Mouse (Mus musculus): ENCODE measurements around the gene Trmo. TPM values are rescaled to one million over a fixed set of nuclear protein-coding genes. Genes with fewer than 3 reads are reported as not detected.

Trmo gene
- polyA plus RNA-seq, 1 experiment: 5.5 TPM

GRCm38 (mm10) chr4:46344288-46344687 lies 44.9 kb downstream of the Trmo start:
- WGBS: 1% methylated on average over 51 of the region's 51 CpGs
- TF ChIP-seq POLR2A (IDR thresholded peaks at IDR 0.05; ENCODE audit: borderline replicate concordance, extremely low read depth, low read depth, low read length): no peak
- no peak for TF ChIP-seq CTCF (IDR thresholded peaks at IDR 0.05; ENCODE audit: insufficient read depth, low read length)
- H3K4me3 ChIP-seq (replicated peaks; ENCODE audit: extremely low read depth, low read depth, low read length): peak overlapping the region; percentile 22
- H3K4me1 ChIP-seq (ENCODE audit: control insufficient read depth, insufficient read depth, low read length): peaks cover 3% of the 10 kb centered on the region
- DNase-seq: no peak

- Histone ChIP-seq H3K4me1 (ENCODE audit: control insufficient read depth, insufficient read depth, low read length) (peaks cover 3% of the 10 kb centered on the region), H3K4me3 (replicated peaks; ENCODE audit: extremely low read depth, low read depth, low read length) (peak within 1 kb of the TSS; percentile 22)
- TF ChIP-seq CTCF (IDR thresholded peaks at IDR 0.05; ENCODE audit: insufficient read depth, low read length) (no peak), POLR2A (IDR thresholded peaks at IDR 0.05; ENCODE audit: borderline replicate concordance, extremely low read depth, low read depth, low read length) (no peak)
- DNase-seq: no peak
- WGBS: 5% methylated on average over 62 of the region's 70 CpGs
Observed at GRCm38 (mm10) chr4:46343596-46344260, 45.5 kb downstream of the Trmo start, which contains the start of gene Foxe1. Foxe1 (plus strand) TSS chr4:46343609.

- H3K4me3 ChIP-seq (replicated peaks; ENCODE audit: extremely low read depth, low read depth, low read length): no peak overlapping the region
- TF ChIP-seq POLR2A (IDR thresholded peaks at IDR 0.05; ENCODE audit: borderline replicate concordance, extremely low read depth, low read depth, low read length): no peak
- no peak for TF ChIP-seq CTCF (IDR thresholded peaks at IDR 0.05; ENCODE audit: insufficient read depth, low read length)
- DNase-seq: no peak
- 3% methylated on average over 28 of the region's 28 CpGs for WGBS
- peaks cover 3% of the 10 kb centered on the region for H3K4me1 ChIP-seq (ENCODE audit: control insufficient read depth, insufficient read depth, low read length)
Observed at GRCm38 (mm10) chr4:46342711-46343286, 46.4 kb downstream of the Trmo start.

- Histone ChIP-seq H3K4me1 (ENCODE audit: control insufficient read depth, insufficient read depth, low read length) (peaks cover 3% of the 10 kb centered on the region), H3K4me3 (replicated peaks; ENCODE audit: extremely low read depth, low read depth, low read length) (no peak overlapping the region)
- 21% methylated on average over 22 of the region's 22 CpGs for WGBS
- DNase-seq: no peak
- TF ChIP-seq POLR2A (IDR thresholded peaks at IDR 0.05; ENCODE audit: borderline replicate concordance, extremely low read depth, low read depth, low read length): no peak
- TF ChIP-seq CTCF (IDR thresholded peaks at IDR 0.05; ENCODE audit: insufficient read depth, low read length): no peak
Observed at GRCm38 (mm10) chr4:46341831-46342680, 47.2 kb downstream of the Trmo start.

GRCm38 (mm10) chr4:46339584-46339983 lies 49.7 kb downstream of the Trmo start:
- Histone ChIP-seq H3K4me3 (replicated peaks; ENCODE audit: extremely low read depth, low read depth, low read length) (no peak overlapping the region), H3K4me1 (ENCODE audit: control insufficient read depth, insufficient read depth, low read length) (peaks cover 3% of the 10 kb centered on the region)
- WGBS: 3% methylated on average over 26 of the region's 26 CpGs
- DNase-seq: no peak
- TF ChIP-seq CTCF (IDR thresholded peaks at IDR 0.05; ENCODE audit: insufficient read depth, low read length) (no peak), POLR2A (IDR thresholded peaks at IDR 0.05; ENCODE audit: borderline replicate concordance, extremely low read depth, low read depth, low read length) (no peak)

- no peak for TF ChIP-seq POLR2A (IDR thresholded peaks at IDR 0.05; ENCODE audit: borderline replicate concordance, extremely low read depth, low read depth, low read length)
- no peak for TF ChIP-seq CTCF (IDR thresholded peaks at IDR 0.05; ENCODE audit: insufficient read depth, low read length)
- no peaks in the 10 kb centered on the region for H3K4me1 ChIP-seq (ENCODE audit: control insufficient read depth, insufficient read depth, low read length)
- no peak for DNase-seq
- WGBS: 21% methylated on average over 10 of the region's 10 CpGs
- no peak overlapping the region for H3K4me3 ChIP-seq (replicated peaks; ENCODE audit: extremely low read depth, low read depth, low read length)
Observed at GRCm38 (mm10) chr4:46339026-46339425, 50.2 kb downstream of the Trmo start.

- no peak for DNase-seq
Observed at GRCm38 (mm10) chr4:46337990-46338389, 51.2 kb downstream of the Trmo start.

GRCm38 (mm10) chr4:46335846-46336245 lies 53.4 kb downstream of the Trmo start:
- Histone ChIP-seq H3K4me1 (ENCODE audit: control insufficient read depth, insufficient read depth, low read length) (no peaks in the 10 kb centered on the region), H3K4me3 (replicated peaks; ENCODE audit: extremely low read depth, low read depth, low read length) (no peak overlapping the region)
- WGBS: 8% methylated on average over 1 of the region's 1 CpGs
- TF ChIP-seq CTCF (IDR thresholded peaks at IDR 0.05; ENCODE audit: insufficient read depth, low read length) (no peak), POLR2A (IDR thresholded peaks at IDR 0.05; ENCODE audit: borderline replicate concordance, extremely low read depth, low read depth, low read length) (no peak)
- no peak for DNase-seq

More at GRCm38 (mm10) chr4:46337990-46338389, 51.2 kb downstream of the Trmo start:
- TF ChIP-seq CTCF (IDR thresholded peaks at IDR 0.05; ENCODE audit: insufficient read depth, low read length) (no peak), POLR2A (IDR thresholded peaks at IDR 0.05; ENCODE audit: borderline replicate concordance, extremely low read depth, low read depth, low read length) (no peak)
- Histone ChIP-seq H3K4me3 (replicated peaks; ENCODE audit: extremely low read depth, low read depth, low read length) (no peak overlapping the region), H3K4me1 (ENCODE audit: control insufficient read depth, insufficient read depth, low read length) (no peaks in the 10 kb centered on the region)
- 6% methylated on average over 3 of the region's 3 CpGs for WGBS

- TF ChIP-seq CTCF (IDR thresholded peaks at IDR 0.05; ENCODE audit: insufficient read depth, low read length) (no peak), POLR2A (IDR thresholded peaks at IDR 0.05; ENCODE audit: borderline replicate concordance, extremely low read depth, low read depth, low read length) (no peak)
- H3K4me3 ChIP-seq (replicated peaks; ENCODE audit: extremely low read depth, low read depth, low read length): no peak overlapping the region
- WGBS: 74% methylated on average over 3 of the region's 3 CpGs
- no peaks in the 10 kb centered on the region for H3K4me1 ChIP-seq (ENCODE audit: control insufficient read depth, insufficient read depth, low read length)
- no peak for DNase-seq
Observed at GRCm38 (mm10) chr4:46328906-46329305, 60.3 kb downstream of the Trmo start.

Other genes with a start within 250 kb of the Trmo start
- gene Xpa, start 193.1 kb downstream of the Trmo start, polyA plus RNA-seq (2012; rRNA removed): 21.2 and 33.3 TPM in 2 replicates
- gene Foxe1, start 45.8 kb downstream of the Trmo start, polyA plus RNA-seq (2012; rRNA removed): 1.6 TPM in 1 of 2 replicates, not detected in the other
- not detected in 2 replicates for gene Hemgn, start 24.1 kb upstream of the Trmo start, polyA plus RNA-seq (2012; rRNA removed)
- 14.4 and 19.2 TPM in 2 replicates for gene Anp32b, start 61.5 kb upstream of the Trmo start, polyA plus RNA-seq (2012; rRNA removed)
- gene Nans, start 99.8 kb upstream of the Trmo start, polyA plus RNA-seq (2012; rRNA removed): 20.1 and 21.6 TPM in 2 replicates
- gene Trim14, start 146.7 kb upstream of the Trmo start, polyA plus RNA-seq (2012; rRNA removed): 14.6 and 24.7 TPM in 2 replicates
- 9.1 and 17.2 TPM in 2 replicates for gene Coro2a, start 212.8 kb upstream of the Trmo start, polyA plus RNA-seq (2012; rRNA removed)

Data from lung, adult 2 months (tissue).